Mouse (Mus musculus) liver, postnatal 0 days (tissue): ENCODE measurements around the gene Sdk2. TPM values are rescaled to one million over a fixed set of nuclear protein-coding genes. Genes with fewer than 3 reads are reported as not detected.

Source experiments
- ATAC-seq: fragments of 200-750 bp; cut with Nextera tagmentation; 2 replicates; pipeline ENCODE4 v1.8.0; 2017; ENCODE audit warnings: mild to moderate bottlenecking, moderate library complexity
- DNase-seq: peaks from one replicate; pipeline ENCODE4 v3.0.0-alpha.2; 2016
- H3K27ac ChIP-seq: fragments of 300-500 bp; sonication (generic); 2 replicates; pipeline ENCODE4 v1.5.1; 2014; ENCODE audit warnings: antibody characterized with exemption, moderate library complexity, mild to moderate bottlenecking, low read depth
- H3K27me3 ChIP-seq: fragments of 300-500 bp; sonication (generic); 2 replicates; pipeline ENCODE4 v1.6.1; 2014; ENCODE audit warnings: low read length, control low read depth, mixed read lengths; ENCODE audit not compliant: insufficient read depth
- H3K36me3 ChIP-seq: fragments of 300-500 bp; sonication (generic); replicated peaks from 2 replicates; pipeline ENCODE4 v1.6.1; 2014; ENCODE audit warnings: mild to moderate bottlenecking, control low read depth, low read length, moderate library complexity, mixed read lengths; ENCODE audit not compliant: insufficient read depth
- H3K4me1 ChIP-seq: fragments of 300-500 bp; sonication (generic); 2 replicates; pipeline ENCODE4 v1.6.1; 2014; ENCODE audit warnings: antibody characterized with exemption, mild to moderate bottlenecking, control low read depth; ENCODE audit not compliant: insufficient read depth
- H3K4me2 ChIP-seq: fragments of 300-500 bp; sonication (generic); 2 replicates; pipeline ENCODE4 v1.6.1; 2014; ENCODE audit warnings: low read depth, mild to moderate bottlenecking, low read length, moderate library complexity, mixed read lengths
- H3K4me3 ChIP-seq: fragments of 300-500 bp; sonication (generic); 2 replicates; pipeline ENCODE4 v1.5.1; 2014; ENCODE audit warnings: low read depth, low read length
- H3K9ac ChIP-seq: fragments of 300-500 bp; sonication (generic); replicated peaks from 2 replicates; pipeline ENCODE4 v1.6.1; 2014; ENCODE audit warnings: mild to moderate bottlenecking, moderate library complexity
- H3K9me3 ChIP-seq: fragments of 300-500 bp; sonication (generic); 2 replicates; pipeline ENCODE4 v1.6.1; 2016; ENCODE audit warnings: mild to moderate bottlenecking, control low read depth, low read length, mixed read lengths
- CTCF ChIP-seq: sonication (generic); IDR thresholded peaks from 2 replicates; pipeline ENCODE4 v1.5.1; 2016; ENCODE audit warnings: antibody characterized with exemption, low read depth
- EP300 ChIP-seq: IDR thresholded peaks from 2 replicates; pipeline ENCODE4 v1.6.1; 2016; ENCODE audit warnings: antibody characterized with exemption, low read depth, mild to moderate bottlenecking
- WGBS: fragments of 180-500 bp; shearing (Covaris S2); extraction: QIAGEN DNeasy Blood & Tissue Kit; methylation state at CpG from one replicate; pipeline ENCODE4 v1.1.7; 2014; ENCODE audit not compliant: insufficient replicate concordance; 5-methylcytosine and 5-hydroxymethylcytosine counted together
- polyA plus RNA-seq: library from polyadenylated mRNA; unstranded; fragments of >200 nt; fragmentation: Nextera tagmentation; extraction: Ambion mirVana; gene quantifications from 2 replicates; pipeline ENCODE4 v1.2.1, GENCODE M21; 2015

Gene Sdk2
- polyA plus RNA-seq, 1 experiment from 2014 or later, result 0.15 TPM

DNA sequence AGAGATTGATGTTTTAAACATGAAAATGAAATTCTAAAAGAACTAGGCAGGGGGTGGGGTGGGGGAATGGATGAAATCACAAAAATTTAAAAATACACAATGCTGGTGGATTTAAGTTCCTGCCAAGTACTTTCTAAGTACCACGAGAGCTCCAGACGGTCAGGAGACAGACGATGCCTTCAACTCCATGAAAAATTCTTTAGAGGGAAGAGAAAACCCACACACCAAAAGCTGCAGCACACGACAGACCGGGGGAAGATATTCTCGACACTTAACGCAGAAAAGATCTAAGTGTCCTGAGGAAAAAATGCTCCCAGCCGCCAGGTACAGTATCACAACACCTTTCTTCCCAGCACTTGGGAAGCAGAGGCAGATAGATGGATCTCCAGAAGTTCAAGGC, 118.2 kb downstream of the Sdk2 start:
- H3K27ac ChIP-seq, result no peak overlapping the region
- H3K4me3 ChIP-seq, result no peak overlapping the region
- TF ChIP-seq CTCF, result no peak
- no peak for TF ChIP-seq EP300
- DNase-seq (no peak), ATAC-seq (no peak)
- H3K9me3 ChIP-seq, result no peaks in the 10 kb centered on the region
- H3K9ac ChIP-seq, result no peak overlapping the region
- H3K4me1 ChIP-seq, result no peaks in the 10 kb centered on the region
- no peaks in the 10 kb centered on the region for H3K27me3 ChIP-seq
- no peaks in the 10 kb centered on the region for H3K36me3 ChIP-seq
- 79% methylated on average over 8 of the region's 8 CpGs for WGBS
- no peak overlapping the region for H3K4me2 ChIP-seq

DNA sequence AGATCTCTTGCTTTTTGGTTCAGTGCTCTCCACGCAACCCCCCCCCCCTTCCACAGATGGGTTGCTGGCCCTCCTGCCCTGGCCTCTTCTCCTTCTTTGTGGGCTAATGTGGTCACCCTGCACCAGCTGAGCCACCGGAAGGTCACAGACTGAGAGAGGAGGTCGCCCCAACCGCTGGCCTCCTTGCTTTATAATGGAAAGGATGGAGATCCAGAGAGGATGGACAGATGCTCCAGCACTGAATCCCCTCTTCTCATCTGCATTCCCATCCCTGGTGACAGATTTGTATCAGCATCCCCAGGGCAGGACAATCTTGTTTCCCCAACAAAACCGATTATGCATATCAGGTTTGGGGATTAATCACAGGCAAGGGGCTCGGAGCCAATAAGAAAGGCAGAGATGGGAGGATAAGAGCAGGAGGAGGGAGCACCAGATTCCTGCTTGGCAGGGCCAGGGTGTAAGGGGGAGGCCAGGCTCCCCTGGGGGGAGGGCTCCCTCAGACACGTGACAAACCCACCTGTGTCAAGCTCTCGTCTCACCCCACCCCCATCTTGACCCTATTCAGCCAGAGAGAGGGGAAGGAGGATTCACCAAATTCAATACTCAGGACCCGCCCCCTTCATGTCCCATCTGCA, 124.6 kb downstream of the Sdk2 start:
- ATAC-seq (no peak), DNase-seq (no peak)
- Histone ChIP-seq H3K27me3 (no peaks in the 10 kb centered on the region), H3K9ac (no peak overlapping the region), H3K27ac (no peak overlapping the region), H3K9me3 (no peaks in the 10 kb centered on the region), H3K4me2 (no peak overlapping the region), H3K36me3 (no peaks in the 10 kb centered on the region), H3K4me3 (no peak overlapping the region), H3K4me1 (no peaks in the 10 kb centered on the region)
- WGBS, result 49% methylated on average over 9 of the region's 9 CpGs
- no peak for TF ChIP-seq CTCF
- no peak for TF ChIP-seq EP300

DNA sequence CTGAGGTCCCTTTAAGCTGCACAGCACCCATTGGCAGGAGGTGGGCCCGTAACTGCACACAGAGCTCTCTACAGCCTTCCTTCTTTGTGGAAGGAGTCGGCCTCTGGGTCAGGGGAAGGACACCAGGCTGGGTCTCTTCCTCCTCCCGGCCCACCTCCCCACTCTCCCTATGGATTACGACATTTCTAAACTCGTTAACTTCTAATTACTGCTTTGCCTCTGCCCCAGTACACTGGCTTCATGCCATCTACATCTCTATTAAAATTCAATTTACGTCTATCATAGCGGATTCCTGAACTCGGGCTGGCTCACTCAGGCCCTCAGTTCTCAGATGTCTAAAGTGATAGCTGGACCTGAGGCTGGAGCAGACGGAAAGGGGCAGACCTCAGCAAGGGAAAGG, 133.2 kb downstream of the Sdk2 start:
- Histone ChIP-seq H3K4me2 (no peak overlapping the region), H3K4me3 (no peak overlapping the region), H3K27ac (no peak overlapping the region), H3K27me3 (no peaks in the 10 kb centered on the region), H3K9ac (no peak overlapping the region), H3K9me3 (no peaks in the 10 kb centered on the region), H3K4me1 (no peaks in the 10 kb centered on the region), H3K36me3 (no peaks in the 10 kb centered on the region)
- WGBS, result 70% methylated on average over 9 of the region's 9 CpGs
- no peak for ATAC-seq
- TF ChIP-seq CTCF (no peak), EP300 (no peak)
- DNase-seq, result no peak

DNA sequence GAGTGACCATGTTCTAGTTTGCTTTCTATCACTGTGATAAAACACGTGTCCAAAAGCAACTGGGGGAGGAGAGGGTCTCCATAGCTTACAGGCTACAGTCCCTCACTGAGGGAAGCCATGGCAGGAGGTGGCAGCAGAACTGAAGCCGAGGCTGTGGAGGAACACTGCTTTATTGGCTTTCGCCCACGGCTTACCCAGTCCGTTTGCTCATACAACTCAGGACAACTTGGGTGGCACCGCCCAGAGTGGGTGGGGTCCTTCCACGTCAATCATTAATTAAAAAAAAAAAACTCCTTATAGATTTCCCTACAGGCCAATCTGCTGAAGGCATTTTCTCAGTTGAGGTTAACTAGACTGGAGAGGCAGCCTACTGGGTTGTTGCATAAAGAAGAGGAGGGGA, 133.9 kb downstream of the Sdk2 start:
- TF ChIP-seq CTCF (no peak), EP300 (no peak)
- DNase-seq, result peak; percentile 18
- no peaks in the 10 kb centered on the region for H3K9me3 ChIP-seq
- no peak overlapping the region for H3K4me2 ChIP-seq
- H3K27me3 ChIP-seq, result no peaks in the 10 kb centered on the region
- H3K27ac ChIP-seq, result no peak overlapping the region
- peak; percentile 56; the same call in 1 of the 2 replicates for ATAC-seq
- H3K4me3 ChIP-seq, result no peak overlapping the region
- no peaks in the 10 kb centered on the region for H3K4me1 ChIP-seq
- no peak overlapping the region for H3K9ac ChIP-seq
- 66% methylated on average over 7 of the region's 7 CpGs for WGBS
- no peaks in the 10 kb centered on the region for H3K36me3 ChIP-seq

DNA sequence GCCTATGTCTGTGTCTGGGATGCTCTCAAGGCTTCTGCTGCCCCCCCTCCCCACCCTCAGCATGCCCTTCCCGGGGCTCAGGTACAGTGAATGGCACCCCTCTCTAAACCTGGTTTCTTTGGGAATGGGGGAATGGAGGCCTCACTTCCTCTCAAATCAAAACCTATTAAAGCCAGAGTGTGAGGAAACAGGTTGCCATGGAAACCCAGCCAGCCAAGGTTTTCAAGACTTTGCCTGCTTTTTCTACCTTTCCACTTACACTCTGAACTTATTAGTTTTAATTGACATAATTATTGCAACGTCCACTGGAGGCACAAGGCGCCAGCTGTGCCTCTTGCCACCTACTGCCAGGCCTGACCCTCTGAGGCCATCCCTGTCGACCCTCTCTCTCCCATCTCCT, 135.1 kb downstream of the Sdk2 start:
- no peaks in the 10 kb centered on the region for H3K27me3 ChIP-seq
- no peak overlapping the region for H3K4me2 ChIP-seq
- WGBS, result 64% methylated on average over 4 of the region's 4 CpGs
- H3K9me3 ChIP-seq, result no peaks in the 10 kb centered on the region
- no peak overlapping the region for H3K9ac ChIP-seq
- no peak for TF ChIP-seq CTCF
- TF ChIP-seq EP300, result no peak
- H3K4me3 ChIP-seq, result no peak overlapping the region
- no peaks in the 10 kb centered on the region for H3K36me3 ChIP-seq
- no peak for ATAC-seq
- no peak for DNase-seq
- H3K27ac ChIP-seq, result no peak overlapping the region
- H3K4me1 ChIP-seq, result no peaks in the 10 kb centered on the region

DNA sequence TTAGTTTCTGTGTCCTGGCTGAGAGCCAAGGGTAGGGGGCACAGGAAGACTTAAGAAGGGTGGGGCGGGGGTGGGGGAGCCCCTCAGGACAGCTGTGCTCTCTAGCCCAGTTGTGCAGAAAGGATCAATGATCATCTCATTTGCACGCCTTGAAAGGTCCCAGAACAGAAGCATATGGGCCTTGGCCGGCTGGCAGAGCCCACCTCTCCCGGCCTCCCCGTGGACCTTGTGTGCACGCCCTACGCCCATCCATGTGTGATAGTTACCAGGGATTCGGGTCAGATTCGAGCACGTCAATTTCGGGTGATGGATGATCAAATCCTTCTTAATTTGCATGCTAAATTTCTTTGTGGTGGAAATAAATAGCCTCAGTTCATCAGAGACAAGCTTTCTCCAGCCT, 136.7 kb downstream of the Sdk2 start:
- H3K27me3 ChIP-seq, result no peaks in the 10 kb centered on the region
- ATAC-seq (no peak), DNase-seq (no peak)
- H3K4me3 ChIP-seq, result no peak overlapping the region
- H3K36me3 ChIP-seq, result no peaks in the 10 kb centered on the region
- no peak overlapping the region for H3K4me2 ChIP-seq
- H3K4me1 ChIP-seq, result no peaks in the 10 kb centered on the region
- H3K9me3 ChIP-seq, result no peaks in the 10 kb centered on the region
- TF ChIP-seq EP300, result no peak
- no peak for TF ChIP-seq CTCF
- no peak overlapping the region for H3K27ac ChIP-seq
- 83% methylated on average over 11 of the region's 11 CpGs for WGBS
- no peak overlapping the region for H3K9ac ChIP-seq

DNA sequence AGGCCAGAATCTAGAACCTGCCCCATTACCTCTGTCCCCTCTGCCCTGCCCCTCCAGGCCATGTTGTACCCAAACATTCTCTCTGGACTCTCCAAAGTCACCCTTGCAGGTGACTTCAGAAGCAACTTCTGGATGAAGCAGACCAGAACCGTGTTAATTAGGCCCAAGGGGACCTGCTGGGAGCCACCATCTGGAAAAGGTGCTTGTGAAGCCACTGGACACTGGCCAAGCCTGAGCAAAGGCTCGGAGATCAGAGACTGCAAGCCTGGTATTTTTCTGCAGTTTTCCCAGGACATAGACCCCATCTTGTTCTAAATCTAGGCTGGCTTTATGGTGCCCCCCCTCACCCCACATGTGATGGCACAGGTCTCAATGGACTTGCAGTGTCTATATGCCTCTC, 138.0 kb downstream of the Sdk2 start:
- no peak for DNase-seq
- Histone ChIP-seq H3K27ac (no peak overlapping the region), H3K36me3 (no peaks in the 10 kb centered on the region), H3K9ac (no peak overlapping the region), H3K27me3 (no peaks in the 10 kb centered on the region), H3K4me1 (no peaks in the 10 kb centered on the region), H3K9me3 (no peaks in the 10 kb centered on the region), H3K4me3 (no peak overlapping the region), H3K4me2 (no peak overlapping the region)
- ATAC-seq, result no peak
- 50% methylated on average over 2 of the region's 2 CpGs for WGBS
- no peak for TF ChIP-seq CTCF
- TF ChIP-seq EP300, result no peak
